Comparison of ENCODE assay signal across 35 mouse cellular contexts in the genomic region with DNA sequence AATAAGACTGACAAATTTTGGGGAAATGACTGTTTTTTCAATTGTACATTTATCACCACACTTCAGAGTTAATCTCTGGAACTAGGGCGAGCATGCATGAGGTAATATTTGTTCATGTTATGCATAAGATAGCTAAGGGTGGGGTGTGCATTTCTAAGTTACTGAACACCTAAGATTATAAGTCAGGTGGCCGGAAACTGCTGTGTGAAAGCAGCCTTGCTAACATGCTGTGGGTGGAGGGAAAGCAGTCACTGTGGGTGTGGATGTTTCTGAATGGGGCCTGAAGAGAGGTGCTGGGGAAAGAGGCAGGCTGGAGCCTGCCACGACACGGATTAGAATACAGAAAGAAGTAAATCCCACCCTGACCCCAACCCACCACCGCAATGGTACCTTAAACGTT.
"Had no signal": no experiment of that assay in that cellular context is flagged by ENCODE, and none has a peak within 500 bp of the region (broad histone marks: within the 10 kb centered on the region; RNA-seq: fewer than 3 reads in every experiment).

No protein-coding gene starts in this region.

- DNase-seq: heart, postnatal 10 days; heart, postnatal 14 days; heart, postnatal 36 days; heart, postnatal 4 days; kidney, adult 11 months; kidney, adult 18-20 months; kidney, adult 2 months; kidney, adult 8-10 months; kidney, adult 9 months; kidney, postnatal 10 days; kidney, postnatal 14 days; kidney, postnatal 25 days; kidney, postnatal 36 days; kidney, postnatal 4 days; layer of hippocampus, adult 9-11 months; layer of hippocampus, postnatal 36 days had no signal

- H3K4me2 ChIP-seq: heart, embryonic 11.5 days; heart, embryonic 12.5 days; heart, embryonic 13.5 days; heart, embryonic 15.5 days; hindbrain, embryonic 12.5 days; hindbrain, embryonic 13.5 days; hindbrain, embryonic 14.5 days; hindbrain, embryonic 15.5 days; intestine, embryonic 15.5 days; kidney, embryonic 15.5 days had no signal

- H3K4me3 ChIP-seq: heart, embryonic 10.5 days; heart, embryonic 12.5 days; heart, embryonic 13.5 days; heart, embryonic 15.5 days; hindbrain, embryonic 10.5 days; hindbrain, embryonic 12.5 days; hindbrain, embryonic 13.5 days; hindbrain, embryonic 15.5 days; intestine, embryonic 15.5 days; kidney, embryonic 15.5 days; layer of hippocampus, adult 2 months had no signal

- H3K9me3 ChIP-seq: heart, embryonic 10.5 days; heart, embryonic 12.5 days; heart, embryonic 13.5 days; heart, embryonic 15.5 days; hindbrain, embryonic 10.5 days; hindbrain, embryonic 12.5 days; hindbrain, embryonic 13.5 days; hindbrain, embryonic 15.5 days; intestine, embryonic 15.5 days; kidney, embryonic 15.5 days had no signal

- H3K27me3 ChIP-seq: heart, embryonic 12.5 days; heart, embryonic 13.5 days; heart, embryonic 15.5 days; hindbrain, embryonic 12.5 days; hindbrain, embryonic 13.5 days; hindbrain, embryonic 15.5 days; intestine, embryonic 15.5 days; kidney, embryonic 15.5 days had no signal

- ATAC-seq: hindbrain, embryonic 16.5 days; hindbrain, postnatal 0 days; inflammation-experienced regulatory T-cells, adult 6 months; intestine, embryonic 15.5 days; intestine, embryonic 16.5 days; intestine, postnatal 0 days had no signal

- H3K27ac ChIP-seq: heart, embryonic 10.5 days; heart, embryonic 13.5 days; heart, embryonic 15.5 days; hindbrain, embryonic 10.5 days; hindbrain, embryonic 12.5 days; hindbrain, embryonic 13.5 days; hindbrain, embryonic 14.5 days; hindbrain, embryonic 15.5 days; hindbrain, postnatal 0 days; intestine, embryonic 15.5 days; kidney, embryonic 15.5 days; kidney, postnatal 0 days; layer of hippocampus, adult 2 months had no signal

- H3K36me3 ChIP-seq: heart, embryonic 10.5 days; heart, embryonic 12.5 days; heart, embryonic 13.5 days; heart, embryonic 15.5 days; hindbrain, embryonic 10.5 days; hindbrain, embryonic 12.5 days; hindbrain, embryonic 13.5 days; hindbrain, embryonic 15.5 days; intestine, embryonic 15.5 days; kidney, embryonic 15.5 days had no signal

- H3K4me1 ChIP-seq: heart, embryonic 10.5 days; heart, embryonic 12.5 days; heart, embryonic 13.5 days; heart, embryonic 15.5 days; hindbrain, embryonic 10.5 days; hindbrain, embryonic 12.5 days; hindbrain, embryonic 13.5 days; hindbrain, embryonic 15.5 days; intestine, embryonic 15.5 days; kidney, embryonic 15.5 days had no signal

- H3K9ac ChIP-seq: heart, embryonic 12.5 days; heart, embryonic 13.5 days; heart, embryonic 15.5 days; hindbrain, embryonic 12.5 days; hindbrain, embryonic 13.5 days; hindbrain, embryonic 14.5 days; hindbrain, embryonic 15.5 days; intestine, embryonic 15.5 days; kidney, embryonic 15.5 days had no signal
